In the genomic region with DNA sequence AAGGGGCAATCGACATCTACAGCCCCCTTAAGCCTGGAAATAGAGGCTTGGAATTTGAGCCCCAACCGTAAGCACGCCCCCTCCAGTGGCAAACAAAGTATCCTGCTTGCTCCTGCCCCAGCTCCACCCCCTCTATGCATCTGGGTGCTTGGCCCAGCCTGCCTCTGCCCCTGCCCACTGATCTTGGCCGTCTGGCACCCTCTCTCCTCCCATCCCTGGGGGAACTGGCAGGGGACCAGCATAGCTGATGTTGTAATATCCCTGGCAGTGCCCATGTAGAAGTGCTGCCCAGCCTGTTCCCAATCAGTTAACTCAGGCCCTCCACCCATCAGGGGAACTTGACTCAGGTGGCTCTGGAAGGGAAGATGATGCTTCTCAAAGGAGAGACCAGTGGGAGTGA, we compare ENCODE assay signal across 8 mouse cellular contexts. TPM values are rescaled to one million over a fixed set of nuclear protein-coding genes. Genes with fewer than 3 reads are reported as not detected.
DNase-seq lines count a peak whose midpoint lies in the region; ATAC-seq lines count a peak whose summit lies in the region.

No protein-coding gene starts in this region.

- WGBS in limb, embryonic 12.5 days = 9% methylated on average over 4 of the region's 4 CpGs

- peak; percentile 33 to 38 for DNase-seq in frontal cortex, postnatal 14 days (ENCODE audit: low spot score in 2 of 2)
- no peak for DNase-seq in frontal cortex, postnatal 25 days (ENCODE audit: low spot score in 2 of 2)
- DNase-seq in adrenal gland, postnatal 25 days = peak; percentile 77
- DNase-seq in frontal cortex, postnatal 36 days (ENCODE audit: low spot score in 2 of 2) = peak; percentile 69 to 71
- peak; percentile 14 for DNase-seq in induced T-regulatory cell, adult 2 months (ENCODE audit: low read depth)
- DNase-seq in thymus, postnatal 4 days = peak; percentile 68

- H3K4me2 ChIP-seq in limb, embryonic 12.5 days = peak overlapping the region; percentile 82

- ATAC-seq in limb, embryonic 12.5 days (ENCODE audit: insufficient number of reproducible peaks, insufficient read depth, low FRiP score, low TSS enrichment, low read depth) = peak; percentile 1; the same call in 1 of the 2 replicates
- ATAC-seq in monocyte, adult 5-6 weeks (replicated peaks; ENCODE audit: insufficient number of reproducible peaks, low FRiP score, low TSS enrichment, poor library complexity, severe bottlenecking) = 0 out of 2 replicates have a peak, but pooled peaks have one; percentile 25

- no peaks in the 10 kb centered on the region for H3K9me3 ChIP-seq in limb, embryonic 12.5 days

- peak overlapping the region; percentile 84 for H3K9ac ChIP-seq in limb, embryonic 12.5 days (replicated peaks)

- H3K4me3 ChIP-seq in limb, embryonic 12.5 days (replicated peaks) = peak overlapping the region; percentile 71

- peaks cover 9% of the 10 kb centered on the region for H3K4me1 ChIP-seq in limb, embryonic 12.5 days (replicated peaks)

- H3K36me3 ChIP-seq in limb, embryonic 12.5 days = no peaks in the 10 kb centered on the region

- peaks cover 2% of the 10 kb centered on the region; the same call in 1 of the 2 replicates for H3K27me3 ChIP-seq in limb, embryonic 12.5 days

- no peak overlapping the region for H3K27ac ChIP-seq in limb, embryonic 12.5 days

RNA-seq across cellular contexts. Expression of gene Ephb6, which starts 0.9 kb away (rescaled TPM):
- total RNA-seq in adrenal gland, postnatal 25 days (2021) = 24.7 and 30.3 TPM in 2 replicates
- polyA plus RNA-seq in limb, embryonic 12.5 days (2016; fragmentation: Nextera tagmentation; extraction: Ambion mirVana) = 20.2 and 26.2 TPM in 2 replicates
- 1.6 to 4.7 TPM (median 2.0 TPM) in 3 replicates for total RNA-seq in monocyte, adult 5-6 weeks (2017)

RNA-seq across cellular contexts. Expression of gene Trpv6, which starts 30.0 kb away (rescaled TPM):
- not detected in 2 replicates for total RNA-seq in adrenal gland, postnatal 25 days (2021)
- polyA plus RNA-seq in limb, embryonic 12.5 days (2016; fragmentation: Nextera tagmentation; extraction: Ambion mirVana) = 0.36 and 0.51 TPM in 2 replicates
- not detected in 3 replicates for total RNA-seq in monocyte, adult 5-6 weeks (2017)

Comparison
In these comparisons a context has a peak if more than half of its experiments do, and no peak if none do; other contexts are left out.
1. DNase-seq: peak in frontal cortex, postnatal 14 days (2 of 2), adrenal gland, postnatal 25 days (single experiment), frontal cortex, postnatal 36 days (2 of 2), induced T-regulatory cell, adult 2 months (single experiment) and thymus, postnatal 4 days (single experiment); none in frontal cortex, postnatal 25 days (0 of 2).